Mouse (Mus musculus) midbrain, embryonic 10.5 days (tissue): ENCODE data around the gene Plekha3. TPM values are rescaled to one million over a fixed set of nuclear protein-coding genes. Genes with fewer than 3 reads are reported as not detected.

Experiments used
- DNase-seq: peaks from one replicate; pipeline ENCODE4 v3.0.0-alpha.2; 2017; ENCODE audit warnings: low spot score
- H3K27ac ChIP-seq: fragments of 300-500 bp; sonication (generic); replicated peaks from 2 replicates; pipeline ENCODE4 v1.5.1; 2016; ENCODE audit warnings: mild to moderate bottlenecking
- H3K27me3 ChIP-seq: fragments of 300-500 bp; sonication (generic); 2 replicates; pipeline ENCODE4 v1.6.1; 2016; ENCODE audit warnings: low read depth, mild to moderate bottlenecking; ENCODE audit not compliant: poor library complexity, severe bottlenecking
- H3K36me3 ChIP-seq: fragments of 300-500 bp; sonication (generic); 2 replicates; pipeline ENCODE4 v1.6.1; 2016; ENCODE audit warnings: mild to moderate bottlenecking, moderate library complexity
- H3K4me1 ChIP-seq: fragments of 300-500 bp; sonication (generic); 2 replicates; pipeline ENCODE4 v1.6.1; 2016
- H3K4me3 ChIP-seq: fragments of 300-500 bp; sonication (generic); 2 replicates; pipeline ENCODE4 v1.5.1; 2016; ENCODE audit warnings: mild to moderate bottlenecking, moderate library complexity
- H3K9me3 ChIP-seq: fragments of 300-500 bp; sonication (generic); replicated peaks from 2 replicates; pipeline ENCODE4 v1.6.1; 2016; ENCODE audit warnings: mild to moderate bottlenecking
- WGBS: fragments of 180-500 bp; shearing (Covaris S2); methylation state at CpG from one replicate; pipeline ENCODE4 v1.1.7; 2016; 5-methylcytosine and 5-hydroxymethylcytosine counted together
- polyA plus RNA-seq: library from polyadenylated mRNA; unstranded; fragments of >200 nt; fragmentation: Nextera tagmentation; extraction: Ambion mirVana; gene quantifications from 2 replicates; pipeline ENCODE4 v1.2.1, GENCODE M21; 2016

The Plekha3 gene
- polyA plus RNA-seq, 1 experiment from 2014 or later, result 4.9 TPM

DNA sequence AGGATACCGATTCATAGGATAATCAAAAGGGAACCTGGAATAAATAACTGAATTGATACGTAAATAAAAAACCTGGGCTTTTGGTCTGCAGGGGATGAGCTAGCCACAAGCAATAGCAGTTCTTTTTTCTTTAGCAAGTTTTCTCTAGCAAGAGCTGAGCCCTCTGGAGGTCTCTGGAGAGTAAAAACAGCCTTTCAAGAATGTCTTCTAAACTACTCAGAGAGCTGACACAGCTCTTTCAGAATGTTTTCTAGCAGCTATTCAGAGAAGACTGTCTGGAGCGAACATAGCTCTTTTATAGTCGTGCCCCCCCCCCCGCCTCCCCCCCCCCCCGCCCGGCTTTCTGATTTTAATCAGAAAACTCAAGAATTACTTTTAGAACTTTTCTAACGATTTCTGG, 15.7 kb upstream of the Plekha3 start:
- no peak for DNase-seq
- H3K9me3 ChIP-seq, result no peaks in the 10 kb centered on the region
- no peaks in the 10 kb centered on the region for H3K27me3 ChIP-seq
- 64% methylated on average over 8 of the region's 8 CpGs for WGBS
- H3K27ac ChIP-seq, result no peak overlapping the region
- H3K36me3 ChIP-seq, result peaks cover 19% of the 10 kb centered on the region
- H3K4me3 ChIP-seq, result no peak overlapping the region
- H3K4me1 ChIP-seq, result 0 out of 2 replicates have a peak, but pooled peaks cover 4% of the 10 kb centered on the region

DNA sequence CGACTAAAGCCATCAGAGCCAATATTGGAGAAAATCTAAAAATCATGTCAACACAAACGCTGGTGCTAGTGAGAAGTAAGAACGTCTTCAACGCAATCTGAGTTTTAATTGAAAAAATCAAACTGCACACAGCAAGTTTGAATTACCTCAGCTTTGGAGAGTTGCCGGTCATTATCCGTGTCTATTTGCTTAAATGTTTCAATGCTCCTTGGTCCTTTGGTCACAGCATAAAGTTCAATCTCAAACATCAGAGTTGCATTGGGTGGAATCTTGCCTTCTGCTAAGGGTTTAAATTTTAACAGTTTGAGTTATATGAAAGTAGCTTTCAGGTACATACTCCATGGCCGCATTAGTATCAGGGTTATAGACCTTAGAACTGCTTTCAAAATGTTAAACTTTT, 9.6 kb upstream of the Plekha3 start:
- no peak for DNase-seq
- Histone ChIP-seq H3K27ac (no peak overlapping the region), H3K9me3 (no peaks in the 10 kb centered on the region), H3K36me3 (peaks cover 29% of the 10 kb centered on the region), H3K27me3 (no peaks in the 10 kb centered on the region), H3K4me1 (no peaks in the 10 kb centered on the region), H3K4me3 (no peak overlapping the region)
- 95% methylated on average over 7 of the region's 7 CpGs for WGBS

DNA sequence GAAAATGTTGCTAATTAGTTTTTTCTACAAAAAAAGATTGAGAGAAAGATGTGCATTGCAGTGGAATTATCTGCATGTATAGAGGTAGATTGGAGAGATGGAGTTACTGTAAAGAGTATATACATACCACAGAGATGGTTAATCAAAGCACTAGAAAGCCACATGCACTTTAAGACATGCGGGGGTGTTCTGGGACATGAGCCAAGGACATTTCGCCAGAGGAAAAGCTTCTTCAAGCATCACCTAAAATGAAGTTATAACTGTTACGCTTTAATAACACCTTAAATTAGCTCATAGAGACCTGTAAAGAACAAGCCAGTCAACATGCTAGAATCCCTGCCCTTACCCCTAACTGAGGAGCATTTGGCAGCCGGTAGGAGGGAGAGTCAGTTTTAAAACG, 7.9 kb upstream of the Plekha3 start:
- Histone ChIP-seq H3K36me3 (peaks cover 27% of the 10 kb centered on the region), H3K4me1 (peaks cover 7% of the 10 kb centered on the region), H3K4me3 (no peak overlapping the region), H3K27ac (no peak overlapping the region), H3K27me3 (no peaks in the 10 kb centered on the region), H3K9me3 (no peaks in the 10 kb centered on the region)
- WGBS, result 90% methylated on average over 5 of the region's 5 CpGs
- DNase-seq, result no peak

DNA sequence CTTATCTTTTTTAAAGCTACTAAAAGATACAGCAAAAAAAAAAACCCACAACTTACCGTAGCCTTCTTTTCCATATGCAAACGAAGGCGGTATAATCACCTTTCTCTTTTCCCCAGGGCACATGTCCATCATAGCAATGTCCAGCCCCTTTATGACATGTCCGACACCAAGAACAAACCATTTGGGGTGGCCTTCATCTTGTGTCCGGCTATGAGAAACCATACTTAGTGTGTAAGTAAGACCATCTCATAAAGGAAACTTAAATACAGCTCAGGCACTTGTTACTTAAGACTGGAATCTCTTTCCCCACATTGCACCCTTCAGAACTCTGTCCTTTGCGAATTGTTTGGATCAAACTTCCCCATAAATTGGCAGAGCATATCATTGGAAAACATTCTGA, 3.4 kb upstream of the Plekha3 start:
- Histone ChIP-seq H3K27me3 (no peaks in the 10 kb centered on the region), H3K4me1 (peaks cover 42% of the 10 kb centered on the region), H3K27ac (no peak overlapping the region), H3K9me3 (no peaks in the 10 kb centered on the region), H3K36me3 (no peaks in the 10 kb centered on the region), H3K4me3 (peak overlapping the region; percentile 54)
- WGBS, result 95% methylated on average over 6 of the region's 6 CpGs
- no peak for DNase-seq

DNA sequence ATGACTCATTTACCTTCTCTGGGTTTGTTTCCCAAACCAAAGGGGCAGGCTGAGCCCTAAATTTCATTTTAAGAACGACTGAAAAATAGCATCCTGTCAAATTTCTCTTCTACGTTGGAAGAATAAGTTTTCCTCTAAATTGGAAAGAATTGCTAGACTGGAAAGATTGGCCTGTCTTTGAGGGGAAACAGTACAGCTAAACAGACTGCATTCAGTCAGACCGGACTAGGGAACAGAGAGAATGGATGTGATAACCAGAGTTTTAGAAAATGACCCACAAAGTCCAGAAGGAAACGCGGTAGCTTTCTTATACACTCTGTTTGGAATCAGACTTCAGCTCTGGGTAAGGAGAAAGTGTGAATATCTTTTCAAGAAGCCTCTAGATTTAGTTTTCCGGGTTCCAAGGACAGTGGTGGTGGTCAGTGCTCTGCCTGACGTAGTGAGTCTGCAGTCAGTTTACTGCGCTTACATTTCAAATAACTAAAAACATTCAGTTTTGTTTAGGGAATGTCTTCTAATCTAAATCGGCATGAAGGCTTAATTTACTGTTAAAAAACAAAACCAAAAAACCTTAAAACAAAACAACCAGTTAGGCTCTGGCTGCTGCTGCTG, 2.8 kb upstream of the Plekha3 start:
- H3K4me1 ChIP-seq, result peaks cover 46% of the 10 kb centered on the region
- no peak for DNase-seq
- WGBS, result 50% methylated on average over 9 of the region's 9 CpGs
- no peaks in the 10 kb centered on the region for H3K9me3 ChIP-seq
- H3K27ac ChIP-seq, result peak overlapping the region; percentile 86
- peak overlapping the region; percentile 54 for H3K4me3 ChIP-seq
- no peaks in the 10 kb centered on the region for H3K36me3 ChIP-seq
- H3K27me3 ChIP-seq, result no peaks in the 10 kb centered on the region

DNA sequence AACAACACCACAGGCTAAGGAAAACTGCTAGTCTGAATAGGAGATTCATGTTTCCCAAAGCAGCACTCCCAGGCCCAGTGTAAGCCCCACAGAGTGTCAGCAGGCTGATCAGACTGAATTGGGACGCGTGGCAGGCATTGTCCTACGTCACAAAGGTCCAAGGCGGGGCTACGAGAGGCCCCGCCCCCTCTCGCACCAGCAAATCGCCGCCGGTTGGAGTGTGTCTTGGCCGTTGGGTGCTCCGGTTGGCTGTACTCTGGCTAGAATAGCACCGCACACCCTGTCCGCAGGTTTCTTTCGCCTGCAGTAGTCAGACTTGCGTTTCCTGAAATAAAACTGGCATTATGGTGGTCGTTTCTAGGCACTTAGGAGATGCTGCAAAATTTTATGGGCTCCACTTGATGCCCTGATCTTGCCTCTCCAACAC, 2.1 kb upstream of the Plekha3 start, which contains the start of gene Fkbp7:
TSS of gene Fkbp7 (minus strand) at position 151 of the 427 bp plus-strand sequence.
- peak; percentile 94 for DNase-seq
- Histone ChIP-seq H3K4me3 (peak within 1 kb of the TSS; percentile 54), H3K27ac (peak within 1 kb of the TSS; percentile 86), H3K27me3 (no peaks in the 10 kb centered on the region), H3K9me3 (no peaks in the 10 kb centered on the region), H3K4me1 (peaks cover 46% of the 10 kb centered on the region), H3K36me3 (no peaks in the 10 kb centered on the region; the same call in 1 of the 2 replicates)
- WGBS, result 0% methylated on average over 17 of the region's 17 CpGs

DNA sequence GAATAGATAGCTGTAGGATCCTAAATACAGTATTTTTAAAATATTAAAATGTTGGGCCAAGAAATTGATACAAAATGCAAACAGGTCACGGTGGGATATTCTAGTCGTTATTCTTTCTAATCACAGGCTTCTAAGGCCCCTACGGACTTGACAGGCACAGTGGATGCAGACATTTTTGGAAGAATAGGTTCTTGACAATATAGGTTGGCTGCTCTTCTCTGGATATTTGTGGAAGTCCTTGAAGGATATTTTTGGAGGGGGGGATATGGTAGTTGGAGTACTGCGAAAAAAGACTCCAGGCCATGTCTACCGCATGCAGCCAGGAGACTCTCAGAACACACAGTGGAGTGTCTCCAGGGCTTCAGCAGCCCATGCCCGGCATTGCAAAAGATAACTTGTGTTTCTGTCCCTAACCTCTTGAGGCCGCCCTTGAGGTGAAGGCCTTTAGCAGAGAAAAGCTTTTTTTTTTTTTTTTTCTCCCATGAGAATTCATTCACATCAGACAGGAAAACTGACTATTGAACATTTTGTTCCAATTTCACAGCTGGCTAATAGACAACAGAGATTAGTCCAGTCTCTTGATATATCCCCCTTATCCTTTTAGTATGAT, 1.5 kb upstream of the Plekha3 start:
- WGBS, result 41% methylated on average over 7 of the region's 7 CpGs
- Histone ChIP-seq H3K27me3 (no peaks in the 10 kb centered on the region), H3K9me3 (no peaks in the 10 kb centered on the region), H3K27ac (peak overlapping the region; percentile 86), H3K4me3 (peak overlapping the region; percentile 54), H3K36me3 (peaks cover 3% of the 10 kb centered on the region; the same call in 1 of the 2 replicates), H3K4me1 (peaks cover 46% of the 10 kb centered on the region)
- DNase-seq, result peak; percentile 39

DNA sequence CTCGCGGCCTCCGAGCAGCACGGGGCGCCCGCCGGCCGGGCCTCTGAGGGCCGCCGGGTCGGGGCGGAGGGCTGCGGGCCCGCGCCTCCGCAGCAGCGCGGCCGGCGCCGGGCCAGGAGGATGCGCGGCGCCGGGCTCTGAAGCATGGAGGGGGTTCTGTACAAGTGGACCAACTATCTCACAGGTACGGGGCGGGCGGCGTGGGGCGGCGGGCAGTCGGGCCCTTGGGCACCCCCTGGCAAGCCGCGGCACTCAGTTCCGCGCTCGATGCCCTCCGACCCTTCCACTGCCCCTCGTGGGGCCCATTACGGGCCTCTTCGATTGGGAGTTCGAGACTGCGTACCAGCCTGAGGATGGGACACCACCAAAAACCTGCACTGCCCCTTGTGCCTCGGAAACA, 370 bp downstream of the Plekha3 start:
- H3K9me3 ChIP-seq, result no peaks in the 10 kb centered on the region
- H3K4me3 ChIP-seq, result peak overlapping the region; percentile 82
- H3K27me3 ChIP-seq, result no peaks in the 10 kb centered on the region
- no peak for DNase-seq
- peak overlapping the region; percentile 93 for H3K27ac ChIP-seq
- H3K36me3 ChIP-seq, result peaks cover 15% of the 10 kb centered on the region; the same call in 1 of the 2 replicates
- H3K4me1 ChIP-seq, result peaks cover 46% of the 10 kb centered on the region
- 2% methylated on average over 44 of the region's 44 CpGs for WGBS

DNA sequence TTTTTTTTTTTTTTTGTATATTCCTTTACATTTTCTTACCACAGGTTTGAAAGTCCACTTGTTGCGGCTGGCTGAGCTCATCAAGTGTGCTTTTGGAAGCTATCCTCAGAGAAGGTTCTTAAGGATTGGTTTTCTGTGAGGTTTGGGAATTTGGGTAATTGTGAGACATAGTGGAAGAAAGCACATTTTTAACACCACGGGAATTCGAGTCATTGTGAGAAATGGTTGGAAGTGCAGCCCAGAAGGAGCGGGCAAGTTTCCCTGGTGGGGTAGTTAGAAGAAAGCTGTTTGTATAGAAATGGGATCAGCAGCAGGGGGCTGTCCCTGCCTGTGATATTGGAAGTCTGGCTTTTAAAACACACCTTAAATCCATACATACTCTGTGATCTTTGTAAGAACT, 868 bp downstream of the Plekha3 start:
- H3K27ac ChIP-seq, result peak overlapping the region; percentile 93
- H3K4me3 ChIP-seq, result peak overlapping the region; percentile 82
- no peaks in the 10 kb centered on the region for H3K9me3 ChIP-seq
- peak; percentile 17 for DNase-seq
- peaks cover 46% of the 10 kb centered on the region for H3K4me1 ChIP-seq
- 13% methylated on average over 4 of the region's 4 CpGs for WGBS
- no peaks in the 10 kb centered on the region for H3K27me3 ChIP-seq
- H3K36me3 ChIP-seq, result peaks cover 20% of the 10 kb centered on the region; the same call in 1 of the 2 replicates

DNA sequence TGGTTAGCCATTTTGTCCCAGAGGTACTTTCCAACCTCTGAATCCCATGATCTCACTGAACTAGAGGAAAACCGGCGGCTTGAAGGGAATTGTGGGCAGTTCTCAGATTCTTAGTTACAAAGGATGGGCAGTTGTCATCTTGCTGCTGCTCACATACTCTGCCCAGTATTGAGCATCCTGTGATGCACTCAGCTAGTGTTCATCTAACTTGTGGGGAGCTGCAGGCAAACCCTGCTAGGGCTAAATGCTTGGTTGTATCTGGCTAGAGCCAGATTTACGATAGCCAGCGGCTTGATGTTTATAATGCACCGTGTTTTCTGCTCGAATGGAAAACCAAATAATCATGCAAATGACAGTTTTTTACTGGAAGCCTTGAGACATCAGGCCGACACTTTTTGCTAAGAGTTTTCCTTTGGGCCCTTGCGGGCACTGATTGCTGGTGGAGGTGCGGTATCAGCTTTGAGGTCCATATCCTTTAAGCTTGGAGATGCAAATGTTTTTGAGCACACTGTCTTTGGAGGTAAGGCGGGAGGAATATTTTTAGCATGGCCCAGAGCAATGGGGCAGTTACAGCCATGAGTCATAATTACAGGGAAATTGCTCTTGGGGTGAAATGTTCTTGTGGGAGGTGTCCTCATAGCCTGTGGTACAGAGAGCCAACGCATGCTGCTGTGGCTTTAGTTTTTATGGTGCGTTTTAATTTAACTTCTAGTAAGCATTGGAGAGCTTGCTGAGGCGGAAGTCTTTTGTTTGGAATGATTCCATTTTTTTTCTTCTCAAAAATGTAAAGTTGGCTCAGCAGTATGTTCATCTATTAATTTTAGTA, 1.5 kb downstream of the Plekha3 start:
- H3K27me3 ChIP-seq, result no peaks in the 10 kb centered on the region
- 72% methylated on average over 13 of the region's 13 CpGs for WGBS
- peak overlapping the region; percentile 82 for H3K4me3 ChIP-seq
- peak; percentile 16 for DNase-seq
- peaks cover 24% of the 10 kb centered on the region; the same call in 1 of the 2 replicates for H3K36me3 ChIP-seq
- no peaks in the 10 kb centered on the region for H3K9me3 ChIP-seq
- peaks cover 45% of the 10 kb centered on the region for H3K4me1 ChIP-seq
- H3K27ac ChIP-seq, result peak overlapping the region; percentile 93

DNA sequence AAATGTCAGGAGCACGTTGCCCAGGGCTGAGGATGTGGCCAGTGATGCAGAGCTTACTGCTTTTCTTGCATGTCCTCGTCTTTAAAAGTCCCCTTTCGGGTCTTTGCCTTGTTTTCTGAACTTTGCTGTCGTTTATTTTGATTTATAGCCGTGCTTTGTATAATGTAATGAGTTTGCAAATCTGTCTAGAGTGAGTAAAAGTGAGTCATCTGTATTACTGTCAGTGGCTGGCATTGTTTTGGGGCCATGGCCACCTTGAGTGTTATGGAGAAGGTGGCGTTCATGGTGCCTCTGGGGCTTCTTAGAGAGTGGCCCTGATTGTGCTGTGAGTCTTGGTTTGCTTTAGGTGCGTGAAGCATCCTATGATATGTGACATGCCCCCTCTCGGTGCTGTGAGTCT, 7.2 kb downstream of the Plekha3 start:
- WGBS, result 93% methylated on average over 8 of the region's 8 CpGs
- Histone ChIP-seq H3K36me3 (peaks cover 81% of the 10 kb centered on the region), H3K4me3 (no peak overlapping the region)

DNA sequence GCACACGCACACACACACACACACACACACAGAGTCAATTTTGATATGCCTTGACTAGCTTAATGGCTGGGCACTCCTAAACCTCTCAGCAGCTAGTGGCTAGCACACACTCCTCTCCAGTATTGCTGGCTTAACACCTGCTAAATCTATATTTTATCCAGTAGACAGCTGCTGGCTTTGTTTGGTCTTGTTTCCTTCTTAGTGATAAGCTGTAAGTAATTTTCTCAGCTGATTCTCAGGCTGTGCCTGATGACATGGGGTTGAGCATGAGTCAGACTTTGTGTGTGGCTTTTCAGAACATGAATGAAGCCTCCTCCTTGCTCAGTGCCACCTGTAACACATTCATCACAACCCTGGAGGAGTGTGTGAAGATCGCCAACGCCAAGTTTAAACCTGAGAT, 11.9 kb downstream of the Plekha3 start:
- over 99% methylated on average over 3 of the region's 3 CpGs for WGBS
- peaks cover 90% of the 10 kb centered on the region for H3K36me3 ChIP-seq
- no peak for DNase-seq
- H3K9me3 ChIP-seq, result no peaks in the 10 kb centered on the region
- H3K4me3 ChIP-seq, result no peak overlapping the region
- H3K27me3 ChIP-seq, result no peaks in the 10 kb centered on the region
- no peaks in the 10 kb centered on the region for H3K4me1 ChIP-seq
- no peak overlapping the region for H3K27ac ChIP-seq

More for the DNA sequence above, 7.2 kb downstream of the Plekha3 start:
- no peak for DNase-seq
- H3K4me1 ChIP-seq, result no peaks in the 10 kb centered on the region
- no peak overlapping the region for H3K27ac ChIP-seq
- H3K9me3 ChIP-seq, result no peaks in the 10 kb centered on the region
- no peaks in the 10 kb centered on the region for H3K27me3 ChIP-seq
